Mouse (Mus musculus): ENCODE measurements around the gene Gm11568.
"Not testable (repeated sequence)": the region's sequence is repeated elsewhere in the genome, so short reads cannot be mapped to it uniquely, and the experiment has no call there.

The Gm11568 gene

GRCm38 (mm10) chr11:99857617-99858016 is at the start of gene Gm11568:
TSS of gene Gm11568 (plus strand) at chr11:99857917.
- DNase-seq (ENCODE audit: low spot score) = no peak

DNA sequence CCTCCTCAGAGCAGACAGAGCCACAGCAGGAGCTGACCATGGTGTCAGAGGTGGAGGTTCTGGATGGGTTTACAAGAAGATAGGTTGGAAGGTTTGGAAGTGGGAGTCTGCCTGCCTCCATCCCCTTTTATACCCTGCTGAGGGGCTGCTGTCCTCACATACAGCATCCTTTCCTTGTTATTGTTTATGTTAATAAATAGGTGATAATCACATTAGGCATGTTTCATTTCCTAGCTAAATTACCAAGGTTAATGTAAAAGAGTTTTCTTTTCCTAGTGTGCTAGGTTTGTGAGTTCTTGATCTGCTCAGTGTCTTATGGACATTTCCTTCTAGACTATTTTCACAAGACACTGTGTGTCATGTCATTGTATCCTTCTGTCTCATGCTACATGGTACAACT is 47.9 kb upstream of the Gm11568 start, which contains the start of gene Krtap4-13:
Krtap4-13 (minus strand) TSS at position 101 of the 400 bp plus-strand sequence.
- DNase-seq (ENCODE audit: low spot score) = not testable (repeated sequence)

DNA sequence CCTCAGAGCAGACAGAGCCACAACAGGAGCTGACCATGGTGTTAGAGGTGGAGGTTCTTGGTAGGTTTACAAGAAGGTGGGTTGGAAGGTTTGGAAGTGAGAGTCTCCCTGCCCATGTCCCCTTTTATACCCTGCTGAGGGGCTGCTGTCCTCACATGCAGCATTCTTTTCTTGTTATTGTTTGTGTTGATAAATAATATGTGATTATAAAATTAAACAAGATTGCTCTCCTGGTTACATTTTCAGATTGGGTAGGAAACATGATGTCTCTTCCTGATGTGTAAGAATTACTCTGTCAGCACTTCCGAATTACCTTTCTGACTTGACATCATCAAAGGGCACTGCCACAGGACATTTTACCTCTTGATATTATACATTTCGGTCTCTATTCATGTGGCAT is 42.2 kb upstream of the Gm11568 start, which contains the start of gene Gm11564:
Gm11564 (minus strand) TSS at position 101 of the 400 bp plus-strand sequence.
- not testable (repeated sequence) for DNase-seq (ENCODE audit: low spot score)

- DNase-seq (ENCODE audit: low spot score) = no peak
Observed at GRCm38 (mm10) chr11:99837966-99838365, 19.8 kb upstream of the Gm11568 start, which contains the start of gene 2300003K06Rik. TSS of gene 2300003K06Rik (minus strand) at chr11:99838066.

DNA sequence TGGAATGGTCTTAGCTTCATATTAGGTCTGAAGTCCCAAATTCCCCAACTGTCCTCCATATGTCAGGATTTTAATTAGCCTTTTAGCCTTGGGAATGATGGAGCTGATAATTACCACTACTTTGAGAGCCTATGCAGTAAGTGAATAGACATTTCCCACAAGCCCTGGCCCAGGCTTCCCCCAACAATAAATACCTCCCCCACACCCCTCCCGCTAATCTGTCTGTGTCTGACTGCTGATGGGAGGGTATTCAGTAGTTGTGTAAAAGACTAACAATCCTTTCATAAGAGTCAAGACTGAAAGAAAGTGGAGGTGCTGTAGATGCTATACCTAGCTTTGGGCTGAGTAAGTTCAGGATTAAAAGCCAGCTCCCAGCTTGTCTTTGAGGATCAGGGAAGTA is 15.5 kb upstream of the Gm11568 start:
- no peak for DNase-seq (ENCODE audit: low spot score)

- no peak for DNase-seq (ENCODE audit: low spot score)
Observed at GRCm38 (mm10) chr11:99846746-99847145, 11.0 kb upstream of the Gm11568 start.

GRCm38 (mm10) chr11:99851508-99851907 is 6.2 kb upstream of the Gm11568 start, which contains the start of gene Krtap4-16:
TSS of gene Krtap4-16 (minus strand) at chr11:99851608.
- DNase-seq (ENCODE audit: low spot score) = no peak

DNA sequence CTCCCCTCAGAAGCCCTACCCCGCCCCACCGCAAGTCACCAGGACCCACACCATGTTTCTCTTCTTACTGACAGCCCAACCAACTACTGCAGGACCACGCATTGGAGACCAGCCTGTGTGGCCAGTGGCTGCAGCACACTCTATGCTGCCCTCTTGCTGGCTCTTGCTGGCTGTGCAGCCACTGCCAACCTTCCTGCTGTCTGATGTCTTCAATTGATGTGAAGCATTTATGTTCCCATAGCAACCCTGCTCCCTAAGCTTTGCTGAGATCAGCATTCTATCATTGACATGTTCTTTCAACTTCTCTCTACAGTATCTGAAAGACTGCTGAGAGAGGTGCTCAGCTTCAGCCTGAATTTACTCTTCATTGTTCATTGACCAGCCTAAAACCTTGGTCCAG is 3.6 kb upstream of the Gm11568 start:
- DNase-seq (ENCODE audit: low spot score) = no peak

GRCm38 (mm10) chr11:99858761-99859160 is 1.0 kb downstream of the Gm11568 start:
- no peak for DNase-seq (ENCODE audit: low spot score)

GRCm38 (mm10) chr11:99864176-99864575 is 6.5 kb downstream of the Gm11568 start, which contains the start of gene Gm11559:
TSS of gene Gm11559 (plus strand) at chr11:99864476.
- not testable (repeated sequence) for DNase-seq (ENCODE audit: low spot score)

DNA sequence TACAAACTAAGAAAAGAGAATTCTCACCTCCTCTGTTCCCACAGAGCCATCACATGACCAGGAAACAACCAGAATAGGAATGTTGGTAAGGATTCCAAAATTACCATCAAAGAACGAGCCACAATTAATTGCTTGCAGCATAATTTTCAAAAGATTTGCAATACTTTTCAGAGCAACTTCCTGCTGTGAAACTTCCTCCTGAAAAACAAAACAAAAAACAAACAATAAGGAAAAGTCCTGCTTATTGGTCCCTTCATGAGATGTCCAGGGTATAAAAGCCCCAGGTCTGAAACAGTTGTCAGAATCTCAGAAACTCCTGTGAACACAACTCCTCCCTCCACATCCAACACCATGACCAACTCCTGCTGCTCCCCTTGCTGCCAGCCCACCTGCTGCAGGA is 15.4 kb downstream of the Gm11568 start, which contains the start of gene Krtap9-1:
Krtap9-1 (plus strand) TSS at position 301 of the 400 bp plus-strand sequence.
- not testable (repeated sequence) for DNase-seq (ENCODE audit: low spot score)

DNA sequence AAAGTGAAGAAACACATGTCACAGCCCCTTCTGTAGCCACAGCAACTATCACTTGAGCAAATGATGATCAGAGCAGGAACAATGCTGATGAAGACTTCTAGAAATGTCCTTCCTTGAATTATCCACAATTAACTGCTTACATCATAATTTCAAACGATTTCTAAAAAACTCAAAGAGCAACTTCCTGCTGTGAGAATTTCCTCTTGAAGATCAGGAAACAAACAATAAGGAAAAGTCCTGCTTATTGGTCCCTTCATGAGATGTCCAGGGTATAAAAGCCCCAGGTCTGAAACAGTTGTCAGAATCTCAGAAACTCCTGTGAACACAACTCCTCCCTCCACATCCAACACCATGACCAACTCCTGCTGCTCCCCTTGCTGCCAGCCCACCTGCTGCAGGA is 21.2 kb downstream of the Gm11568 start, which contains the start of gene Gm11567:
Gm11567 (plus strand) TSS at position 301 of the 400 bp plus-strand sequence.
- not testable (repeated sequence) for DNase-seq (ENCODE audit: low spot score)

GRCm38 (mm10) chr11:99907620-99908019 is 49.9 kb downstream of the Gm11568 start, which contains the start of gene Krtap31-1:
TSS of gene Krtap31-1 (plus strand) at chr11:99907920.
- DNase-seq (ENCODE audit: low spot score) = no peak
